Mouse (Mus musculus) embryo, embryonic 11 days (tissue): ENCODE measurements around the gene Myh10.
A peak's percentile ranks its signal among the peaks of the same experiment; 100 is the strongest.
"Not testable (repeated sequence)": the region's sequence is repeated elsewhere in the genome, so short reads cannot be mapped to it uniquely, and the experiment has no call there.

Experiments used
- DNase-seq: peaks from one replicate; pipeline ENCODE4 v3.0.0-alpha.2; 2015

The Myh10 gene

DNA sequence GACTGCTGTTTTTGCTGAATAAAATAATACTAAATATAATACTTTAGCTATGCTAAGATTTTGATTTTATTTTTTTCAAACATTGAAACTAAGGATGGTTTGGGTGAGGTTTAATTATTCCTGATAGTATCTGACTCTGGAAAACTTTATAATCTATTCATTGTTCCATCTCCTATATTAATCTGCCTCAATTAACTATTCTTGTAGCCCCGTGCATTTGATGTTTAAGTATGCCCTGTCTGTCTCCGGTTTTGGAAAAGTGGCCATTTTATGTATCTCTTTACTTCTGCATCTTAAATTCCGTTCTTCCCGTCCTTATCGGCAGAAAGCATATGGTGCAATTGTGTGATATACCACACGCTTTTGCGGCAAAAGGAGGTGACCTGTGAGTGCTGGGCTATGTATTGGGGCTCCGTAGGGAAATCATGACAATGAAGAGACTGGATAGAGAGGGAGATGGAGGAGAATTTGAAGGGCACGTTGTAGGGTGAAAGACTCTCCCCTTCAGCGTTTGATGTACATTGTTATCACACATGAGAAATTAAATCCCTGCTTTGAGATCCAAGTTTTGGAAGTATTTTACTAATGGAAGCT is 2.2 kb downstream of the Myh10 start:
- peak; percentile 31 for DNase-seq

GRCm38 (mm10) chr11:68702370-68702769 is 11.0 kb downstream of the Myh10 start:
- DNase-seq: no peak

GRCm38 (mm10) chr11:68703360-68703759 is 12.0 kb downstream of the Myh10 start:
- no peak for DNase-seq

DNA sequence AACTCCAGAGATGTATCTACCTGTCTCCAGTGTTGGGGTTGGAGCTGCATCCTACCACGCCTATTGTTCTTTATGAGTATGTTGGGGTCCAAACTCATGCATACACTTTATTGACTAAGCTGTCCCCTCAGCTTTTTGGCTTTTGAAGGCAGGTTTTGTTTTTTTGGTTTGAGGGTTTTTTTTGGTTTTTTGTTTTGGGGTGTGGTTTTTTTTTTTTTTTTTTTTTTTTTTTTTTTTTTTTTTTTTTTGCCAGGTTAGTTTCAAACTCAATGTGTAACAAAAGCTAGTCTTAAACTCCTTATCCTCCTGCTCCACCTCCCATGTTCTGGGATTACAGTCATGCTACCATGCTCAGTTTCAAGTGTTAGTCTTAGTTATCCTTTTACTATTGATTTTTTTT is 12.9 kb downstream of the Myh10 start:
- DNase-seq: no peak

DNA sequence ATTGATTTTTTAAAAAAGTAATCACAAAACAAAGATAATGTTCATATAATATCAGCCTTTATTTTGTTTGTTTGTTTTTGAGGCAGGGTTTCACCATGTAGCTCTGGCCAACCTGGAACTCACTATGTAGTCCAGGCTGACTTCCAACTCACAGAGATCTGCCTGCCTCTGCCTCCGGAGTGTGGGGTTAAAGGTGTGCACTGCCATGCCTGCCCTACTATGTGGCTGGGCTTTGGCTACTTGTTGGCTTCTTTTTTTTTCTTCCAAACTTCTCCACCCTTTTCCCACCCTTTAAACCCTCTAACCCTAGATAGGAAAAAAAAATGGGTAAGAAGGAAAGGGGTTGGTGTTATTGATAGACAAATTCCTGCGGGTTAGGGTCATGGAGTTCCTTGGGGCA is 13.5 kb downstream of the Myh10 start:
- no peak for DNase-seq

- no peak for DNase-seq
These were observed 15.4 kb downstream of the Myh10 start for GRCm38 (mm10) chr11:68706524-68707429.

DNA sequence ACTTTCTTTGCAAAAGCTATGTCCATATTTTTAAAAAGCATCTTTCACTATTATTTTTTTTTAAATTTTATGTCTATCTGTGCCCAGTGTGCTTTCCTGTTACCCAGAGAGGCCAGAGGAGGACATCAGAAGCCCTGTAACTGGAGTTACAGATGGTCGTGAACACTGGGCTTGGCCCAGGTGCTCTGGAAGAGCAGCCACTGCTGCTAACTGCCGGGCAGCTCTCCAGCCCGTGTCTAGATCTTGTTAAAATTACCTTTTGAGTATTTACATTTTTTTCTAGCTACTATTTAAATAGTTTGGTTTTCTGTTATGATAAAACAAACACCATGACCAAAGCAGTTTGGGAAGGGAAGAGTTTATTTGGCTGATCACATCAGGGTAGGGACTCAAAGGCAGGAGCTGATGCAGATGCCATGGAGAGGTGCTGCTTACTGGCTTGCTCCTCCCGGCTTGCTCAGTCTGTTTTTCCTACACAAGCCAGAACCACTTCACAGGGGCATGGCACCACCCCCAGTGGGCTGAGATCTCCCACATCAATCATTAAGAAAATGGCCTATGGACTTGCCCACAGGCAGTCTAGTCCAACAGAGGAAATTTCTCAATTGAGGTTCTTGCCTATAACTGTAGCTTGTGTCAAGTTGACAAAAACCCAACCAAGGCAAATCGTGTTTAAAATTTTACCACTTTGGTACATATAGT is 16.7 kb downstream of the Myh10 start:
- no peak for DNase-seq

GRCm38 (mm10) chr11:68716167-68716566 is 24.8 kb downstream of the Myh10 start:
- DNase-seq: no peak

DNA sequence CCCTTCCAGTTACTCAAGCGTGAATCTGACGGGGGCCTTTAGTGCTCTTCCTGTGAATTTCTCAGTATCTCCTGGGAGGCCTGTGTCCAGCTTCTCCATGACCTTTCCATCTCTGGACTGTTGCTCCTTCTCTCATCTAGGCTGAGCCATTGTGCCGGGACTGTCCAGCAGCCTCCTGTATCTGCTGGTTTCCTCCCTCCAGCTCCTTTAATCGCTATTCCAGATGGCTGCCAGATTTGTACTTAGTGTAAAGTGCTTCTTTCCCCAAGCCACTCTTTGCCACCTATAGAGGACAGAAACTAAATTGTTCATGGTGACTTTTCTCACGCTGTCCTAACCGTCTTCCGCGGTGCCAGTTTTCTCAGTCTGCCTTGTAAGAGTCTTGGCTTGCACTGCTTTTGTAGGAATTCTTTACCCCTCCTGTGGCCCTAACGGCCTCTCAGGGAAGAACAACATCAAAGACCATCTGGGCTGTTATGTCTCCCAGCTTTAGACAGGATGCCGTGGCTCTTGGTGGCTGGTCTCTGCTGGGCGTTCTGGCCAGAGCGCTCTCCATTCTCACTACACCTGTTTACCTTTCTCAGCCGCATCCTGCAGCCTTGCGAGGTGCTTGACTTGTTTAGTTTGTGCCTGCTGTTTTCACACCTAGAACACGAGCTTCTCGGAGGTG is 25.9 kb downstream of the Myh10 start:
- peak; percentile 58 for DNase-seq

DNA sequence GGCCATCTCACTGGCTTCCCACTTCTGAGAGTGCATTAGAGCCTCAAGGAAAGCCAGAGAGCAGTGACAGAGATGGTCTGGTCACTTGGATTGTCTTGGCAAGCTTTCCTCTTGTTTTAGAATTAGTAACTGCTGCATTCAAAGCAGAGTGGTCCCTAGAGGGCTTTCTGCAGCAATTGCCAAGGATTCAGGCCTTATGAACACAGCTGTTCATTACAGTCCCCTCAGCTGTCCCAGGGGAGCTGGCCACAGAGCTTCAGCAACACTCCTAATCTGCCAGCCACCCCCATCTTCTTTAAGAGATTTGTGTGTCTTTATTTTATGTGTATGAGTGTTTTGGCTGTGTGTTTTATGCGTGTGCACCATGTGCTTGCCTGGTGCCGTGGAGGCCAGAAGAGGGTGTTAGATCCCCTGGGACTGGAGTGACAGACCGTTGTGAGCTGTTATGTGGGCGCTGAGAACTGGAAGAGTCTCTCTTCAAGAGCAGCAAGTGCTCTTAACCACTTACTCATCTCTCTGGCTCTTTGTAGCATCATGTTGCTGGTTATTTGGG is 27.8 kb downstream of the Myh10 start:
- DNase-seq: no peak

- no peak for DNase-seq
These were observed 28.4 kb downstream of the Myh10 start for GRCm38 (mm10) chr11:68719774-68720173.

- no peak for DNase-seq
These were observed 32.8 kb downstream of the Myh10 start for GRCm38 (mm10) chr11:68724117-68724516.

- DNase-seq: no peak
These were observed 37.3 kb downstream of the Myh10 start for GRCm38 (mm10) chr11:68728693-68729092.

DNA sequence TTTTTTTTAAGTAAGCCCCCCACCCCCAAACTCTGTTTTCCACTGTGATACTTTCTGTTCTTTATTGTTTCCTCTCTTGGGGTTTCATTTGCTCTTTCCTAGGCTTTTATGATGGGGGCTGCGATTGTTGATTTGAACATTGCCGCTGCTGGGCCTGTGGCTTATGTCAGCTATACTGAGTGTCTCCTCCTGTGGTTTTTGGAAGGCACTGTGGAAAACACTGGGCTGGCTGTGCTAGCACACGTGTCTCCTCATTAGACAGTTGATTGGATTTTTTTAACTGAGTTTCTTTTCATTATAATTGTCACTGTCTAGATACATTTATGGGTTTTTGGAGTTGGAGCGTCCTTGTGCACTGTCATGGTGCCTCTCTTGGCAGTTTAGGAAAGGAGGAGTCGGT is 39.4 kb downstream of the Myh10 start:
- DNase-seq: no peak

GRCm38 (mm10) chr11:68732066-68732465 is 40.7 kb downstream of the Myh10 start:
- no peak for DNase-seq

DNA sequence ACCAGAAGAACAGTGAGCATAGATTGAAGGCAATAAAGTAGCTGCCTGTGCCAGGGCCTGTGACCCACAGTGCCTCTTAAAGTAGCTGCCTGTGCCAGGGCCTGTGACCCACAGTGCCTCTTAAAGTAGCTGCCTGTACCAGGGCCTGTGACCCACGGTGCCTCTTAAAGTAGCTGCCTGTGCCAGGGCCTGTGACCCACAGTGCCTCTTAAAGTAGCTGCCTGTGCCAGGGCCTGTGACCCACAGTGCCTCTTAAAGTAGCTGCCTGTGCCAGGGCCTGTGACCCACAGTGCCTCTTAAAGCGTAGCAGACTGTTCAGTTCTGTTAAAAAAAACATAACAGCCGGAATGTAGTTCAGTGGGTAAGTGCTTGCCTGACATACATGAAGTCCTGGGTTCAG is 42.0 kb downstream of the Myh10 start:
- DNase-seq: not testable (repeated sequence)

DNA sequence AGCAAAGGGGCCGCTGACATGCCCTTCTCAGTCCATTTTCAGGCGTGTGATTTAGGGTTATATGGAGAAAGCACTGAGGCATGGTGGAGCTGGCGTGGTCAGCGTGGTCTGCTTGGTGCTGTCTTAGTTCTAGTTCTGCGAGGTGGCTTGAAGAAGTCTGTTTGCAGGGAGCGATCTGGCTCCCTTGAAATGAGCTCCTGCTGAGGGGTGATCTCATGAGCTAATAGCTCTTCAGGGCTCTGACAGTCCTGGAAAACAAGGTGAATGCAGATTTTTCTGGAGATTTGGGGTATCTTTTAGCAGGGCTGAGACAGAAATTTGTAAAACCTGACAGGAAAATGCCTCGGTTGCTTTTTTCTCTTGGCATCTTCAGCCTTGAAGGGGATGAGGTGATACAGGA is 48.1 kb downstream of the Myh10 start:
- no peak for DNase-seq

GRCm38 (mm10) chr11:68742658-68743057 is 51.3 kb downstream of the Myh10 start:
- no peak for DNase-seq

- no peak for DNase-seq
These were observed 52.8 kb downstream of the Myh10 start for GRCm38 (mm10) chr11:68744150-68744549.

DNA sequence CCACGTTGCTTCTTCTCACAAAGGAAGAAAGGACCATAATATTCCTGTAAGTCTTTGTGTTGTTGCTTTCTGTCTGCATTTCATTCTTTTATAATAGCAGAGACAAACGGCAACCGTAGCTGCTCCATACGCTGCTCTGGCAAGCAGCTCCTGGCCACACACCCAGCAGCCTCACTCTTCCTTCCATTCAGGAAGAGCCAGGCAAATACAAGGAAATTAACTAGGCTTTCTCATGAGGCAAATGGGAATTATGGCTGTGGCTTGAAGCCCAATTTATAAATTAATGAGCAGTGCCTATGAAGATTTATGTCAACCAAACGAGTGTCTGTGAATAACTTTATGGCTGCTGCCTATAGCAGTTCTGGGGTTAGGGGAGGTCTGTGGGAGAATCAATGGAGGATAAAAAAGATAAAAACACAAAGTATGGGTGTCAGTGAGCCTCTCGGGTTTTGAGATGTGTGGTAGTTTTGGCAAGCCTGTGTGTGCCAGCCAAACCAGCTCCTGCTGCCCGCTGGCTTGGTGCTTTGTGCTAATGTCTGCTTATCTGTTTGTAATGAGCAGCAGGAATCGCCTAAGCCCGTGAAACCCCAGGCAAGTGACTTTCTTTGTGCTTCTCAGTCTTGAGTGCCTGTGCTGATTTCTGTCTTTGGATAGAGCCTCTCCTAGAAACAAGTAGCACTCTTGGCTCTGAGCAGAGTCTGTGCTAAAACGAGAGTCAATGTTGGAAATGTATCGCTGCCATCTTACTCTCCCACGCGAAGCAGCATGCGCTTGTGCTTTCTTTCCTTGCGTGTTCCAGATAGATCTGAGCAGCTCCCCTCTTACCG is 54.2 kb downstream of the Myh10 start:
- no peak for DNase-seq

GRCm38 (mm10) chr11:68748121-68748520 is 56.8 kb downstream of the Myh10 start:
- DNase-seq: no peak

DNA sequence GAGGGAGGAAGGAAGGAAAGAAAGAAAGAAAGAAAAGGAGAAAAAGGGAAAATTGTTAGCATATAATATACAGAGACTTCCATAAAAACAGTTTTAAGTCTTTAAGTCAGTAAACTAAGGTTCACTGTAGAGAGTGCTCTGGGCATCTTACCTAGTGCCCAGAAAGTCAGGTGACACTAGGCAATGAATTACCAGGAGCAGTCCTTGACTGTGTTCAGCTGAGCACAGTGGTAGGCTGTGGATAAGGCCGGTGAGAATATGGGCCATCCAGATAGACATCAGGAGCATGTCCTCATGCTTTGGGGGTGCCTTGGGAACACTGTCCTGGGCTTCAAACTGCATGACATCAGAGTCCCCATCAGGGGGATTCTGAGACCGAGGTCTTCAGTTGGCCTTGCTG is 58.8 kb downstream of the Myh10 start:
- no peak for DNase-seq
